Mouse (Mus musculus) limb, embryonic 11.5 days (tissue): ENCODE measurements around the gene Tmeff2. TPM values are rescaled to one million over a fixed set of nuclear protein-coding genes. Genes with fewer than 3 reads are reported as not detected.

Experiments used
- ATAC-seq: fragments of 200-750 bp; cut with Nextera tagmentation; 2 replicates; pipeline ENCODE4 v1.8.0; 2017; ENCODE audit warnings: low read depth; ENCODE audit not compliant: insufficient number of reproducible peaks, low FRiP score, low TSS enrichment
- DNase-seq: peaks from one replicate; pipeline ENCODE4 v3.0.0-alpha.2; 2015; ENCODE audit warnings: low spot score
- H3K27ac ChIP-seq: fragments of 300-500 bp; sonication (generic); replicated peaks from 2 replicates; pipeline ENCODE4 v1.5.1; 2014; ENCODE audit warnings: low read depth, mild to moderate bottlenecking, low read length
- H3K27me3 ChIP-seq: fragments of 300-500 bp; sonication (generic); 2 replicates; pipeline ENCODE4 v1.6.1; 2014; ENCODE audit warnings: mild to moderate bottlenecking, low read length, mixed read lengths; ENCODE audit not compliant: control insufficient read depth, insufficient read depth
- H3K36me3 ChIP-seq: fragments of 300-500 bp; sonication (generic); 2 replicates; pipeline ENCODE4 v1.6.1; 2014; ENCODE audit warnings: mild to moderate bottlenecking, low read length, moderate library complexity, mixed read lengths; ENCODE audit not compliant: control insufficient read depth, insufficient read depth
- H3K4me1 ChIP-seq: fragments of 300-500 bp; sonication (generic); 2 replicates; pipeline ENCODE4 v1.6.1; 2014; ENCODE audit warnings: low read length, mixed read lengths; ENCODE audit not compliant: control insufficient read depth, insufficient read depth
- H3K4me2 ChIP-seq: fragments of 300-500 bp; sonication (generic); 2 replicates; pipeline ENCODE4 v1.6.1; 2014; ENCODE audit warnings: low read depth, mild to moderate bottlenecking, moderate library complexity; ENCODE audit not compliant: severe bottlenecking
- H3K4me3 ChIP-seq: fragments of 300-500 bp; sonication (generic); 2 replicates; pipeline ENCODE4 v1.5.1; 2014; ENCODE audit warnings: low read depth, low read length
- H3K9ac ChIP-seq: fragments of 300-500 bp; sonication (generic); 2 replicates; pipeline ENCODE4 v1.6.1; 2014; ENCODE audit warnings: mild to moderate bottlenecking, low read length
- H3K9me3 ChIP-seq: fragments of 300-500 bp; sonication (generic); 2 replicates; pipeline ENCODE4 v1.6.1; 2016; ENCODE audit warnings: low read length; ENCODE audit not compliant: control insufficient read depth
- WGBS: fragments of 180-500 bp; shearing (Covaris S2); extraction: QIAGEN DNeasy Blood & Tissue Kit; methylation state at CpG from one replicate; pipeline ENCODE4 v1.1.7; 2014; 5-methylcytosine and 5-hydroxymethylcytosine counted together
- polyA plus RNA-seq: library from polyadenylated mRNA; unstranded; fragments of >200 nt; fragmentation: Nextera tagmentation; extraction: Ambion mirVana; gene quantifications from 2 replicates; pipeline ENCODE4 v1.2.1, GENCODE M21; 2014

The Tmeff2 gene
- polyA plus RNA-seq, 1 experiment from 2014 or later = 3.5 TPM

DNA sequence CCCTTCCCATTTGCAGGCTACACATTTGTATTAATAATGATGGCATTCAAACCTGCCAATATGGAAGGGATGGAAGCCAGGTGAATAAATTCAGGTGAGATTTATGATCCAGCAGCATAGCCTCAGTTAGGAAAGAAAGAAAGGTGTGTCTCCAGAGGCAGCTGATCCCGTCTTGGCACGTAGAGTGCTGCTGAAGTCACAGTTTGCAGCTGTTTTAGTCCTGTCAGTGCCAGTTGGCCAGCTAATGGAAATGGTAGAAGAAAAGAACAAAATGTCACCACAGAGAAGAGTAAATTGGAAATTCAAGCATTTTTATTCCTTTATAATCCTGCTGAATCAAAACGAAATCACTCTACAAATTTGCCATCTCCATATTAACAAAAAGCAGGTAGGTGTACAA lies 99.3 kb downstream of the Tmeff2 start:
- no peak for DNase-seq
- Histone ChIP-seq H3K36me3 (no peaks in the 10 kb centered on the region), H3K9me3 (no peaks in the 10 kb centered on the region), H3K27ac (no peak overlapping the region), H3K27me3 (no peaks in the 10 kb centered on the region), H3K4me2 (no peak overlapping the region), H3K4me3 (no peak overlapping the region), H3K9ac (no peak overlapping the region), H3K4me1 (no peaks in the 10 kb centered on the region)
- no peak for ATAC-seq
- 81% methylated on average over 3 of the region's 3 CpGs for WGBS

DNA sequence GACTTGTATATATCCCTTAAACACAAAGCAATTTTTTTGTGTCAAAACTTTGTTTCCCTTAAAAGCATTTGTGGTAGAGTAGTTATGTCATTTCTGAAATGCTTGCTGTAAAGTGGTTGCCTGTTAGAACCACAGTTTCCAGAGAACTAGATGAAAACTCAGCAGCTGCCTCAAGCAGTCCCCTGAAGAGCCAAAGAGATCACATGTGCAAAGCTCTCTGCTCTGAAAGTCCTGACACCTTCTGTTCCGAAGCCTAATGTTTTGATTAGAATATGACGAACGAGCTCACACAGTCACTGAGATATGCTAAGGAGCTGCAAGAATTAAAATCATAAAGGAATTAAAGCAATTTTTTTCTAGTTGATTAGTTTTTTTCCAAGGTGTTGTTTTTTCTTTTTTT lies 107.9 kb downstream of the Tmeff2 start:
- no peak overlapping the region for H3K9ac ChIP-seq
- H3K36me3 ChIP-seq = no peaks in the 10 kb centered on the region
- H3K4me3 ChIP-seq = no peak overlapping the region
- no peak for ATAC-seq
- H3K9me3 ChIP-seq = no peaks in the 10 kb centered on the region
- no peak overlapping the region for H3K27ac ChIP-seq
- no peaks in the 10 kb centered on the region for H3K4me1 ChIP-seq
- H3K27me3 ChIP-seq = no peaks in the 10 kb centered on the region
- 89% methylated on average over 3 of the region's 3 CpGs for WGBS
- H3K4me2 ChIP-seq = no peak overlapping the region
- no peak for DNase-seq

DNA sequence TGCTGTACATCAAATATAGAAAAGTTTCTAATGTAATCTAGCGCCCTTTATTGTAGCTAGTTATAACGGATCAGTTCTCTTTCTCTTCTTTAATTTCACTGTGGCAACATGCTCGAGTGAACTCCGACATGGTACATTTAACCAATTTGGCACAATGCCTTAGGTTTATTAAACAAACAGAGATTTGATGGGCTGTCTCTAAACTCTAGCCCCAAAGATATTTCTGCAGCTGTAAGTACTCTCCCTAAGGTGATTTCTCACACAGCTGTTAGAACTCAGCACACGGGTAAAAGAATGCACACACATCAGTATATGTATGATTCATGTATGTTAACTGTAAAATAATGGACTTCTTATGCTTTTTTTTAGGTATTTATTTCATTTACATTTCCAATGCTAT lies 139.8 kb downstream of the Tmeff2 start:
- no peak overlapping the region for H3K27ac ChIP-seq
- no peaks in the 10 kb centered on the region for H3K36me3 ChIP-seq
- WGBS = 85% methylated on average over 5 of the region's 5 CpGs
- H3K9me3 ChIP-seq = no peaks in the 10 kb centered on the region
- no peak overlapping the region for H3K4me3 ChIP-seq
- H3K4me1 ChIP-seq = no peaks in the 10 kb centered on the region
- no peaks in the 10 kb centered on the region for H3K27me3 ChIP-seq
- DNase-seq (no peak), ATAC-seq (no peak)
- H3K4me2 ChIP-seq = no peak overlapping the region
- no peak overlapping the region for H3K9ac ChIP-seq

DNA sequence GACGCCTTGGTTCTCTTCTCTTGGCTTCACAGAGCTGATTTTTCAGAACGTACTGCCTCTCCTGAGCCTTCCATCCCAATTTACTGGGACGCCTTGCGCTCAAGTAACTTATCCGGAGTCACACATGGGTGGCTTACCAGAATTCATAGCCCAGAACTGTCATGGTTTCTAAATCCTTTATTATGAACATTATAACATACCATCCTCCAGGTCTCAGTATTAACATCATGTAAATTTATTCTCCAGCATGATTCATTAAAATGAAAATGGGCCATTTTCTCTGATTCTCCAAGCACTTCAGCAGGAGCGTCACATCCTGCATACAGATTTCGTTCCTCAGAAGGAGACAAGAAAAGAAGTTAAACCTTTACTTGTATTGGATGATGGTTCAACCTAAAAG lies 144.4 kb downstream of the Tmeff2 start:
- Histone ChIP-seq H3K4me1 (no peaks in the 10 kb centered on the region), H3K9me3 (no peaks in the 10 kb centered on the region), H3K27me3 (no peaks in the 10 kb centered on the region), H3K27ac (no peak overlapping the region), H3K9ac (no peak overlapping the region), H3K4me3 (no peak overlapping the region), H3K36me3 (no peaks in the 10 kb centered on the region), H3K4me2 (no peak overlapping the region)
- 91% methylated on average over 7 of the region's 7 CpGs for WGBS
- ATAC-seq = no peak
- DNase-seq = no peak

DNA sequence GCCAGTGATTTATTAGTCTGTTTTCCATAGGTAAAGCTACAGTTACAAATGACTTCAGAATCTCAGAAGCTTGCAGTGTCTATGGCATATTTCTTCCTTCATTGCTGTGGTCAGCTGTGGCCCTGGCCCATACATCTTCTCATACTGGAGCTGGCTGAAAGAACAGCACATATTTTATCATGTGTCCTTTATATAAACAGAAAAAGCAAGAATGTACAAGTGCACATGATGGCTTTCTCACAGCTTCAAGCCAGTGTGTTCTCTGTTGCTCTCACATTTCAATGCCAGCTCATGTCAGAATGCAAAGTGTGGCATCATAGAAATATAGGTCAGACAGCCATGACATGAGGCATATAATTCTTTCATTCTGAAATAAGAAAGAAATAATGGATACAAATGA lies 164.1 kb downstream of the Tmeff2 start:
- DNase-seq = no peak

DNA sequence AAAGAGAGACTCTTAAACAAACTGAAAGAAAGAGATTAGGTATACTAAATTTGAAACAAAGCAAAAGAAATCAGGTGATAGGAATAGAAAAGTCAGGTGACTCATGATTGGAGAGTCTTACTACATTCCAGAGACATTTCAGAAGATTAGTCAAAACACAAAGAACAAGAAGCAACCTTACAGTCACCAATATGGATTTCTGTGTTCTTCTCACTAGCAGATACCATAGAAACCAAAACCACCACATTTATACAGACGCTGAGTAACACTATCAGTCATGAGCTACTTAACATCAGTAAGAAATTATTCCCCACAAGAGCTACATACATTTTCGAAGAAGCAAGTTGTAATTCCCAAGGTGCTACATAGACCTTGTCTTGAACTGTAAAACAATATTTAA lies 165.2 kb downstream of the Tmeff2 start:
- H3K36me3 ChIP-seq = no peaks in the 10 kb centered on the region
- no peak overlapping the region for H3K27ac ChIP-seq
- no peak overlapping the region for H3K4me3 ChIP-seq
- no peak overlapping the region for H3K4me2 ChIP-seq
- H3K9ac ChIP-seq = no peak overlapping the region
- ATAC-seq (no peak), DNase-seq (no peak)
- no peaks in the 10 kb centered on the region for H3K27me3 ChIP-seq
- H3K9me3 ChIP-seq = no peaks in the 10 kb centered on the region
- 84% methylated on average over 2 of the region's 2 CpGs for WGBS
- H3K4me1 ChIP-seq = no peaks in the 10 kb centered on the region

More for the DNA sequence above, 164.1 kb downstream of the Tmeff2 start:
- H3K36me3 ChIP-seq = no peaks in the 10 kb centered on the region
- no peak overlapping the region for H3K27ac ChIP-seq
- H3K4me1 ChIP-seq = no peaks in the 10 kb centered on the region
- ATAC-seq = no peak
- no peak overlapping the region for H3K4me3 ChIP-seq
- no peak overlapping the region for H3K9ac ChIP-seq
- H3K4me2 ChIP-seq = no peak overlapping the region
- no peaks in the 10 kb centered on the region for H3K9me3 ChIP-seq
- no peaks in the 10 kb centered on the region for H3K27me3 ChIP-seq

DNA sequence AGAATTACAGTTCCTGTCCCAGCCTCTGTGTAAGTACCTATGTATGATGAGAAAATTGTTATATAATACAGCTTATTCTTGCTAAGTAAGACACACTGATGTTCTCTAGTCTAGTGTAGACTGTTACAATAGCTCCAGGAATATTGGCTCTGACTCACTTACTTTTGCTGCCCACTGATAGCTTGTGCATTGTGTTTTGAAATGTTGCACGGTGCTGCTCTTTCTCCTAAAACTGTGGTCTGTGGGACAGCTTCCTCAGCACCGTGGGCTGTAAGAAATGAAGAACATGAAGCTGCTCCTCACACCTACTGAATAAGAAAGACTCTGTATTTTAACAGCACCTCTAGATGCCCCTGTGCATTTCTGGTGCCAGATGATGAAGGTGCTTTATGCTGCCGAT lies 168.4 kb downstream of the Tmeff2 start:
- Histone ChIP-seq H3K27me3 (no peaks in the 10 kb centered on the region), H3K27ac (no peak overlapping the region), H3K9me3 (no peaks in the 10 kb centered on the region), H3K4me2 (no peak overlapping the region), H3K9ac (no peak overlapping the region), H3K36me3 (no peaks in the 10 kb centered on the region), H3K4me3 (no peak overlapping the region), H3K4me1 (no peaks in the 10 kb centered on the region)
- no peak for ATAC-seq
- DNase-seq = no peak
- 84% methylated on average over 3 of the region's 3 CpGs for WGBS

DNA sequence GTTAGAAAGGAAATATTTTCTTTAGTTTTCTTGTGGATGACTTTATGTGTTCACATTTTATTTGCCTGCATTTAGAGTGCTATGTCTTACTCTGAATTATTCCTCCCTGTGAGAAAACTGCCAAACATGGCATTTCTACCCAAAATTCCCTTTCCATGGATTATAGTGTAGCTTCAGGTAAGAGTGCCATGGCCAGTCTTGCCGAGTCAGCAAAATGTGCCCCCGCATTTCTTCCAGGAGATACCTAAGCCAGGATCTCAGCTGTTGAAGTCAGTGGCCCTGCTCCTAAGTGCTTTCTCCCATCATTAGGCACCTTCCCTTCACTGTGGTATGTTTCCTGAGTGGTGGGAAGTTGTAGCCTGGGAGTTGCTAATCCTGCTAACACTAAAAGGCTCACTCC lies 168.8 kb downstream of the Tmeff2 start:
- Histone ChIP-seq H3K36me3 (no peaks in the 10 kb centered on the region), H3K4me2 (no peak overlapping the region), H3K9ac (no peak overlapping the region), H3K27ac (no peak overlapping the region), H3K9me3 (no peaks in the 10 kb centered on the region), H3K27me3 (no peaks in the 10 kb centered on the region), H3K4me1 (no peaks in the 10 kb centered on the region), H3K4me3 (no peak overlapping the region)
- 82% methylated on average over 2 of the region's 2 CpGs for WGBS
- ATAC-seq (no peak), DNase-seq (no peak)

DNA sequence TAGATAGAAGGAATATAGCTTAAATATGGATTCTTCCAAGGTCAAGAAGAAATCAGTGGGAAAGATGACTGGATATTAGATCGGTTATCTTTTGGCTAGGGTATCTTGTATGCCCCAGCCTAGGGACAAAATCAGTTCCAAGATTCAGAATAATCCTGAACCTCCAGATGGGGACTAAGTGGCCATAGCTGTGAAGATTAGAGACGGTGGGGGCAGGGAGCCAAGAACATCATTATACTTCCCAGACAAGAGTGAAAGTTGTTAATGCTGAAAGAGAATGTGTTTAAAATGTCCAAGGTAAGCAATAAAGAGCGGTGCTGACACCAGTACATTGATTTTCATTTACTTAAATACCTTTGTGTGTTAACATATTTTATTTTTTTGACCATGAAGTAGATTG lies 173.6 kb downstream of the Tmeff2 start:
- ATAC-seq (no peak), DNase-seq (no peak)
- H3K4me1 ChIP-seq = no peaks in the 10 kb centered on the region
- no peaks in the 10 kb centered on the region for H3K27me3 ChIP-seq
- no peak overlapping the region for H3K9ac ChIP-seq
- WGBS = 87% methylated on average over 3 of the region's 3 CpGs
- no peaks in the 10 kb centered on the region for H3K36me3 ChIP-seq
- H3K27ac ChIP-seq = no peak overlapping the region
- H3K4me2 ChIP-seq = no peak overlapping the region
- no peaks in the 10 kb centered on the region for H3K9me3 ChIP-seq
- H3K4me3 ChIP-seq = no peak overlapping the region
